ENCODE assay signal across 13 mouse cellular contexts in genomic region chr10:19904077-19904820, GRCm38 (mm10). TPM values are rescaled to one million over a fixed set of nuclear protein-coding genes. Genes with fewer than 3 reads are reported as not detected.
DNase-seq lines count a peak whose midpoint lies in the region; ATAC-seq lines count a peak whose summit lies in the region.
"Had no signal": no experiment of that assay in that cellular context is flagged by ENCODE, and none has a peak within 500 bp of the region (broad histone marks: within the 10 kb centered on the region; RNA-seq: fewer than 3 reads in every experiment).

No protein-coding gene starts in this region.

- H3K27me3 ChIP-seq in forebrain, embryonic 13.5 days, result 0 out of 2 replicates have a peak, but pooled peaks cover 2% of the 10 kb centered on the region
- H3K27me3 ChIP-seq: megakaryocyte, embryonic 14.5 days had no signal

- H3K4me3 ChIP-seq in forebrain, embryonic 13.5 days, result no peak overlapping the region
- H3K4me3 ChIP-seq: megakaryocyte, embryonic 14.5 days had no signal

- WGBS in forebrain, embryonic 13.5 days, result 85% methylated on average over 13 of the region's 13 CpGs

- H3K4me1 ChIP-seq in forebrain, embryonic 13.5 days, result no peaks in the 10 kb centered on the region

- peak; percentile 49; the same call in 1 of the 2 replicates for ATAC-seq in cerebellum, adult (ENCODE audit: insufficient number of reproducible peaks, low FRiP score, low TSS enrichment)
- no peak for ATAC-seq in forebrain, embryonic 13.5 days
- ATAC-seq: activated CD4-positive, CD25-positive, alpha-beta regulatory T cell, adult 4 months had no signal

- no peak for DNase-seq in cerebellum, postnatal 4 days (ENCODE audit: low spot score in 2 of 2)
- DNase-seq in ZHBTc4 (ENCODE audit: low read depth, low spot score), result peak; percentile 59
- DNase-seq in frontal cortex, adult 2 months (ENCODE audit: extremely low spot score in 1 of 2, low spot score in 1 of 2), result peak; percentile 77 to 84
- peak; percentile 39 to 88 for DNase-seq in left cerebral cortex, adult 8-10 months (ENCODE audit: low spot score in 2 of 2)
- DNase-seq in spleen, adult 12 weeks (ENCODE audit: low spot score), result no peak
- DNase-seq in kidney, postnatal 36 days, result no peak
- DNase-seq: gastrocnemius, postnatal 10 days; heart, postnatal 10 days; kidney, postnatal 25 days had no signal

- H3K36me3 ChIP-seq in forebrain, embryonic 13.5 days (ENCODE audit: poor library complexity, severe bottlenecking), result peaks cover 5% of the 10 kb centered on the region; the same call in 1 of the 2 replicates

- no peak overlapping the region for H3K4me2 ChIP-seq in forebrain, embryonic 13.5 days

- no peak overlapping the region for H3K9ac ChIP-seq in forebrain, embryonic 13.5 days

- no peaks in the 10 kb centered on the region for H3K9me3 ChIP-seq in forebrain, embryonic 13.5 days (replicated peaks)
- H3K9me3 ChIP-seq: megakaryocyte, embryonic 14.5 days had no signal

- H3K27ac ChIP-seq in forebrain, embryonic 13.5 days, result no peak overlapping the region

RNA-seq across cellular contexts. Expression of gene Pex7, which starts 3.2 kb away (rescaled TPM):
- polyA plus RNA-seq in frontal cortex, adult 2 months (2012; rRNA removed), result 31.8 and 36.1 TPM in 2 replicates
- total RNA-seq in left cerebral cortex, adult 8-10 months (2022), result 10 to 100 TPM; 24.3 to 28.5 (median 26.6) TPM
- 26.5 and 31.1 TPM in 2 replicates for polyA plus RNA-seq in forebrain, embryonic 13.5 days (2015; fragmentation: Nextera tagmentation; extraction: Ambion mirVana)

RNA-seq across cellular contexts. Expression of gene Map3k5, which starts 30.0 kb away (rescaled TPM):
- 10.5 and 10.9 TPM in 2 replicates for polyA plus RNA-seq in frontal cortex, adult 2 months (2012; rRNA removed)
- 10 to 100 TPM; 44.2 to 58.0 (median 49.3) TPM for total RNA-seq in left cerebral cortex, adult 8-10 months (2022)
- polyA plus RNA-seq in forebrain, embryonic 13.5 days (2015; fragmentation: Nextera tagmentation; extraction: Ambion mirVana), result 0.36 and 0.64 TPM in 2 replicates

RNA-seq across cellular contexts. Expression of gene Slc35d3, which starts 53.0 kb away (rescaled TPM):
- polyA plus RNA-seq in frontal cortex, adult 2 months (2012; rRNA removed), result 7.5 and 8.9 TPM in 2 replicates
- total RNA-seq in left cerebral cortex, adult 8-10 months (2022), result 10 to 100 TPM in 1 of 4 experiments, 1 to 10 TPM in 3; 6.7 to 10.3 (median 7.8) TPM
- 0.19 and 0.50 TPM in 2 replicates for polyA plus RNA-seq in forebrain, embryonic 13.5 days (2015; fragmentation: Nextera tagmentation; extraction: Ambion mirVana)
- total RNA-seq: gastrocnemius, postnatal 10 days; heart, postnatal 10 days had no signal
- polyA plus RNA-seq: activated CD4-positive, CD25-positive, alpha-beta regulatory T cell, adult 4 months had no signal

Comparison
In these comparisons a context has a peak if more than half of its experiments do, and no peak if none do; other contexts are left out.
1. DNase-seq: peak in ZHBTc4 (single experiment), frontal cortex, adult 2 months (2 of 2) and left cerebral cortex, adult 8-10 months (2 of 2); none in cerebellum, postnatal 4 days (0 of 2), spleen, adult 12 weeks (single experiment) and kidney, postnatal 36 days (0 of 2).